Mouse (Mus musculus): ENCODE results near the gene Pde1c. TPM values are rescaled to one million over a fixed set of nuclear protein-coding genes. Genes with fewer than 3 reads are reported as not detected.

Pde1c gene
- polyA plus RNA-seq, 1 experiment from 2014 or later, result 13.5 TPM

DNA sequence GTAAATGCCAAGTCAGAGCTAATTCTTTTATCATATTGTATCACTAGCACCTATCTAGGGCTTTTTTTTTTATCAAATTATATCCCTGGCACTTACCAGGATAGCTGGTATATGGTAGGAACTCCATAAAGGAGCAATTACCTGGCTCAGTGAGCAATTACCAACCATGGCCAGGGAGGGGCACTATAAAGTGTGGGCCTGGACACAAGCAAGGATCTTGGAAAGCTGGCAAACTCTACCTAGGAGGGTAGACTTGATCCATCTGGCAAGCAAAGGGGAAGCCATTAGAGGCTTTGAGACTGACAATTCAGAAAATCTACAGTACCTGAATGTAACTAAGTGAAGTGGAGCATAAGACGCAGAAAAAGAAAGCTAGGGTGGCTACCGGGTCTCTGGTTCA is 10.2 kb downstream of the Pde1c start:
- Histone ChIP-seq H3K4me2 (ENCODE audit: low read depth, low read length) (no peak overlapping the region), H3K9me3 (ENCODE audit: control insufficient read depth, low read length) (no peaks in the 10 kb centered on the region), H3K36me3 (ENCODE audit: control insufficient read depth, insufficient read depth, low read length) (no peaks in the 10 kb centered on the region), H3K4me1 (ENCODE audit: control insufficient read depth, insufficient read depth, low read length) (no peaks in the 10 kb centered on the region), H3K4me3 (ENCODE audit: low read depth, low read length) (no peak overlapping the region), H3K27me3 (ENCODE audit: control insufficient read depth, insufficient read depth, low read length) (no peaks in the 10 kb centered on the region), H3K27ac (ENCODE audit: low read depth, low read length) (no peak overlapping the region), H3K9ac (replicated peaks; ENCODE audit: low read depth, low read length) (no peak overlapping the region)
- 87% methylated on average over 2 of the region's 2 CpGs for WGBS
- ATAC-seq (ENCODE audit: low read depth), result no peak

DNA sequence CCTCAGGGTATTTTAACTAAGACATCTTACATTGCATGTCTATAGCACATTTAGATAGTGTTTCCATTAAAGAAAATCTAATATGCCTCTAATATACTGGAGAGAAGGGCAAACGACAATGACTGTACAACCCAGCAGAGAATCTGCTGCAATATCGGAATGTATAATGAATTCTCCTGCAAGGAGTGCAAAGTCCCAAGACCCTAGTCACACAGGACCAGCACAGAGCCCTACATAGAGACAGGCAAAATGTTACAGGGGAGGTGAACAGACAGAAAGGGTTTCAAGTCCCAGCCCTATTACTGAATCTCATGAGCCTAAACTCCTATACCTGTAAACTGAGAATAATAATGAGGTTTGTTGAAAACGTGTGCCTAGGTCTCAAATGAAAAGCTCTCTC is 13.1 kb downstream of the Pde1c start:
- H3K4me3 ChIP-seq (ENCODE audit: low read depth, low read length), result no peak overlapping the region
- no peak overlapping the region for H3K4me2 ChIP-seq (ENCODE audit: low read depth, low read length)
- H3K9me3 ChIP-seq (ENCODE audit: control insufficient read depth, low read length), result no peaks in the 10 kb centered on the region
- no peaks in the 10 kb centered on the region for H3K4me1 ChIP-seq (ENCODE audit: control insufficient read depth, insufficient read depth, low read length)
- no peak for ATAC-seq (ENCODE audit: low read depth)
- H3K27ac ChIP-seq (ENCODE audit: low read depth, low read length), result no peak overlapping the region
- H3K36me3 ChIP-seq (ENCODE audit: control insufficient read depth, insufficient read depth, low read length), result no peaks in the 10 kb centered on the region
- WGBS, result 70% methylated on average over 3 of the region's 3 CpGs
- H3K27me3 ChIP-seq (ENCODE audit: control insufficient read depth, insufficient read depth, low read length), result no peaks in the 10 kb centered on the region
- H3K9ac ChIP-seq (replicated peaks; ENCODE audit: low read depth, low read length), result no peak overlapping the region

DNA sequence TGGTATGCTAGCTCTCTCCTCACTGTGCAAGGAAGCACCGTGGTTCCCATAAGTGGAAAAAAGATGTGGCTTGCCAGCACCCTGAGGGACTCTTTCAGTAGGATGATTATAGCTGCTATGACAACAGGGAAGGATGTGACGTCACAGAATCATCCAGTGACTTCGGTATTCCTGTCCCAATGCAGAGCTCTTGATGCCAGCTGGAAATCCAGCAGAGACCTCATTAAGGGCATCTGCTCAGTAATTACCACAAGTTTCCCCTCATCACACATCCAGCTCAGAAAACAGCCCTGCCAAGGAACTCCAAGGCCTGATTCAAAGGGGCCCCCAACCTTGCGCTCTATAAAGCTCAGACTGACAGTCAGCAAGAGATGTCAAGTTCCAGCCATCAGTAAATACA is 13.5 kb downstream of the Pde1c start:
- Histone ChIP-seq H3K4me3 (ENCODE audit: low read depth, low read length) (no peak overlapping the region), H3K4me2 (ENCODE audit: low read depth, low read length) (no peak overlapping the region), H3K9ac (replicated peaks; ENCODE audit: low read depth, low read length) (no peak overlapping the region), H3K27me3 (ENCODE audit: control insufficient read depth, insufficient read depth, low read length) (no peaks in the 10 kb centered on the region), H3K4me1 (ENCODE audit: control insufficient read depth, insufficient read depth, low read length) (no peaks in the 10 kb centered on the region), H3K36me3 (ENCODE audit: control insufficient read depth, insufficient read depth, low read length) (no peaks in the 10 kb centered on the region), H3K27ac (ENCODE audit: low read depth, low read length) (no peak overlapping the region), H3K9me3 (ENCODE audit: control insufficient read depth, low read length) (no peaks in the 10 kb centered on the region)
- WGBS, result 41% methylated on average over 4 of the region's 4 CpGs
- ATAC-seq (ENCODE audit: low read depth), result peak; percentile 92

DNA sequence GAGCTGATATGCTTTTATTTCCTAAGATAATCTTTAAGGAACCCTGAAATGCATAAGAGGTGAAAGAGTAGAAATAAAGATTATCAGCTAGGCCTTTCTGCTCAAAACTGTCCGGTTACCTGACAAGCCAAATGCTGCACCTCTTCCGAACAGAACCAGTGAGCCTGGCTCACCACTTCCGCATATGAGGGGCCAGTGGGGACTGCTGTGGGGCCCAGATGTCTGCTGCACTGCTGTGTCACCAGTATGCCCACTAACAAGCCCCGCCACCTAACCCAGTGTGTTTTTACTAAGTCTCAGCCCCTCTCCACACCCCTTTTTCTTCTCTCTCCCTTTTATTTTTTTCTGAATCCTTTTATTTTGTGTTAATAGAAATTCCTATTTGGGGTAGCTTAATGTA is 17.9 kb downstream of the Pde1c start:
- Histone ChIP-seq H3K4me2 (ENCODE audit: low read depth, low read length) (no peak overlapping the region), H3K36me3 (ENCODE audit: control insufficient read depth, insufficient read depth, low read length) (no peaks in the 10 kb centered on the region), H3K9me3 (ENCODE audit: control insufficient read depth, low read length) (no peaks in the 10 kb centered on the region), H3K4me3 (ENCODE audit: low read depth, low read length) (no peak overlapping the region), H3K27me3 (ENCODE audit: control insufficient read depth, insufficient read depth, low read length) (no peaks in the 10 kb centered on the region), H3K4me1 (ENCODE audit: control insufficient read depth, insufficient read depth, low read length) (no peaks in the 10 kb centered on the region), H3K27ac (ENCODE audit: low read depth, low read length) (no peak overlapping the region), H3K9ac (replicated peaks; ENCODE audit: low read depth, low read length) (no peak overlapping the region)
- whole genome bisulfite sequencing, result 80% methylated on average over 4 of the region's 4 CpGs
- ATAC-seq (ENCODE audit: low read depth), result no peak

DNA sequence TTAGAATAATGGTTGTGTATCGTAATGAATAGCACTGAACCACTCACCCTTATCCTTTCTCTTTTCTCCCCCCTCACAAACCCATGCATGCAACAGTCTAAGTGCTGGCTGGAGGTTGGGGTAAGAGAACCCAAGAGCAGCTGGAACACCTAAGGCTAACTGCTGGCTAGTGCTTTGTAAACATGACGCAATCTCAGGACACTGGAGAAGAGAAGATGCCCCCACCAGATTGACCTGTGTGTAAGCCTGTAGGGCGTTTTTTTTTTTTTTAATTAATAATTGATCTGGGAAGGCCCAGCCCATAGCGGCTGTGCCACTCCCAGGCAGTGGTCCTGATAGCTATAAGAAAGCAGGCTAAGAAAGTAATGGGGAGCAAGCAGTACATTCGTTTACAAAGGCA is 28.7 kb downstream of the Pde1c start:
- H3K9ac ChIP-seq (replicated peaks; ENCODE audit: low read depth, low read length), result no peak overlapping the region
- no peak overlapping the region for H3K27ac ChIP-seq (ENCODE audit: low read depth, low read length)
- H3K9me3 ChIP-seq (ENCODE audit: control insufficient read depth, low read length), result no peaks in the 10 kb centered on the region
- no peaks in the 10 kb centered on the region for H3K4me1 ChIP-seq (ENCODE audit: control insufficient read depth, insufficient read depth, low read length)
- H3K4me3 ChIP-seq (ENCODE audit: low read depth, low read length), result no peak overlapping the region
- ATAC-seq (ENCODE audit: low read depth), result no peak
- H3K36me3 ChIP-seq (ENCODE audit: control insufficient read depth, insufficient read depth, low read length), result no peaks in the 10 kb centered on the region
- H3K27me3 ChIP-seq (ENCODE audit: control insufficient read depth, insufficient read depth, low read length), result no peaks in the 10 kb centered on the region
- no peak overlapping the region for H3K4me2 ChIP-seq (ENCODE audit: low read depth, low read length)
- whole genome bisulfite sequencing, result 81% methylated on average over 5 of the region's 5 CpGs

DNA sequence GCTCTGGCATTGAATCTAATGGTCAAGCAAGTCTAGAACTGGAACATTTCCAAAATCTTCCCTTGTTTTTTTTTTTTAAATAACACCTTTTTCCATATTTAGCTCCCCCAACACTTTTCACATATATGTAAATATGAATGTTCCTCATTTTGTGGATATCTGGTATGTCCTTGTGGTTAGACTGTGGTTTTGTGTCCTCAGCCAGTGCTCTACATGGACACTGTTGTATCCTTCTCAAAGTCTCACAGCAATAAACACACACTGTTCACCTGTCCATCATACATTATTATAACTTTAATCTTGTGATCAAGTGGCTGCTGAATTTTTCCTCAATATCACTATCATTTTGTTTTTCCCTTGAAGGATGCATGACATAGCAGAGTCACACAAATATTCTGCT is 34.2 kb downstream of the Pde1c start:
- Histone ChIP-seq H3K9me3 (ENCODE audit: control insufficient read depth, low read length) (no peaks in the 10 kb centered on the region), H3K9ac (replicated peaks; ENCODE audit: low read depth, low read length) (no peak overlapping the region), H3K4me1 (ENCODE audit: control insufficient read depth, insufficient read depth, low read length) (no peaks in the 10 kb centered on the region), H3K4me2 (ENCODE audit: low read depth, low read length) (no peak overlapping the region), H3K4me3 (ENCODE audit: low read depth, low read length) (no peak overlapping the region), H3K27ac (ENCODE audit: low read depth, low read length) (no peak overlapping the region), H3K27me3 (ENCODE audit: control insufficient read depth, insufficient read depth, low read length) (no peaks in the 10 kb centered on the region), H3K36me3 (ENCODE audit: control insufficient read depth, insufficient read depth, low read length) (no peaks in the 10 kb centered on the region)
- ATAC-seq (ENCODE audit: low read depth), result no peak

DNA sequence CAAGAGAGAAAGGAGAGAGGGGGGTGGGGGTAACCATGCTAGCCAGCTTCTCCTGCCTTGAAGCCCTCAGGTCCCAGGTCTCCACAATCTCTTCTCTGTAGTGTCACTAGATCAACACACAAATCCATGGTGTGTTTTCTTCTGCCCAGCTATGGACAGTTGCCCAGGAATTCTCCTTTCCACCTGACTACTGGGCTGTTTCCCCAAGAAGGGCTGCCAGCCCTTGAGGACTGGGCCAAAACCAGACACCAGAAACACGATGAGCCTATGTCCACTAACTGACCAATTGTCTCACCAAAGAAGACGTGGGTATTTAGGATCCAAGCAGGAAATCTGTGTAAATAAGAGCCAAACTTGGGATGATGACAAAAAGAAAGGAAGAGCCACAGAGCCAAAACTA is 36.6 kb downstream of the Pde1c start:
- H3K36me3 ChIP-seq (ENCODE audit: control insufficient read depth, insufficient read depth, low read length), result no peaks in the 10 kb centered on the region
- H3K4me2 ChIP-seq (ENCODE audit: low read depth, low read length), result no peak overlapping the region
- no peak overlapping the region for H3K9ac ChIP-seq (replicated peaks; ENCODE audit: low read depth, low read length)
- no peaks in the 10 kb centered on the region for H3K4me1 ChIP-seq (ENCODE audit: control insufficient read depth, insufficient read depth, low read length)
- no peak overlapping the region for H3K4me3 ChIP-seq (ENCODE audit: low read depth, low read length)
- no peaks in the 10 kb centered on the region for H3K27me3 ChIP-seq (ENCODE audit: control insufficient read depth, insufficient read depth, low read length)
- ATAC-seq (ENCODE audit: low read depth), result no peak
- 84% methylated on average over 2 of the region's 2 CpGs for WGBS
- H3K27ac ChIP-seq (ENCODE audit: low read depth, low read length), result no peak overlapping the region
- no peaks in the 10 kb centered on the region for H3K9me3 ChIP-seq (ENCODE audit: control insufficient read depth, low read length)

DNA sequence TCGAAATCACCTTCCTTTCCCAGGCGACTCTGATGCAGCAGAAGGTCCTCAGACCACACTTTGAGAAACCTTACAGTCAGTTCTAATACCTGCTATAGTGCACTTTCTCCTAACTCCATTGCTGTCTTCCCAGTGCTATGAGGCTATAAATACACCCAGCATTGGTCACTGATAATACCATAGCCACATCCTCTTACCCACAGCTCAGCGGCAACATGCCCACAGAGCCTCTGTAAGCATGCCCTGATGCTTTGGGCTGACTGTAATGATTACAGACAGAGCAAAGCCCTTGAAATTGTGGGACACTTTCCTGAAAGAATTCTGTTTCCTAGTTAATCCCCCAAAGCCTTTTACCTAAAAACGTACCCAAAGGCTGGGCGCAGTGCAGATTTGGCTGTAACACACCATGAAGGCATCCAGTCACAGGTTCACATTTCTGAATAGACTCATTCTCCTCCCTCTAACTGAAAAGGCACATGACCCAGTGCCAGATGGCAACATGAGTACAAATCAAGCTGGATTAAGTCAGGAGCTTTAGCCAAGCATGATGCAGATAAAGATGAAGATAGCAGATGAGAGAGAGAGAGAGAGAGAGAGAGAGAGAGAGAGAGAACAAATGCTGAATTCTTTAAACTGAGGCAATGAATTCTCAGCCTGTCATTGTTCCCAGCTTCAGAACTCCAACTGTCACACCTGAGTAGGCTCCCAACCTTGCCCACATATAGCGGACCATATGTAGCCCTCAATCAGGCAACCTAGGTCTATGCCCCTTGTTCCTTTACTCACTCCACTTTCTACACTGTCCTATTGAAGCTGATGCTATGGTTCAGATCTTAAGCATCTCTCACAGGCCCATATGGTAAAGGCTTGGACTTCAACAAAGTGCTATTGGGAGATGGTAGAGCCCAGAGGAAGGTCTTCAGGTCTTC is 44.7 kb downstream of the Pde1c start:
- Histone ChIP-seq H3K4me1 (ENCODE audit: control insufficient read depth, insufficient read depth, low read length) (no peaks in the 10 kb centered on the region), H3K36me3 (ENCODE audit: control insufficient read depth, insufficient read depth, low read length) (no peaks in the 10 kb centered on the region)
- WGBS, result 85% methylated on average over 6 of the region's 6 CpGs

DNA sequence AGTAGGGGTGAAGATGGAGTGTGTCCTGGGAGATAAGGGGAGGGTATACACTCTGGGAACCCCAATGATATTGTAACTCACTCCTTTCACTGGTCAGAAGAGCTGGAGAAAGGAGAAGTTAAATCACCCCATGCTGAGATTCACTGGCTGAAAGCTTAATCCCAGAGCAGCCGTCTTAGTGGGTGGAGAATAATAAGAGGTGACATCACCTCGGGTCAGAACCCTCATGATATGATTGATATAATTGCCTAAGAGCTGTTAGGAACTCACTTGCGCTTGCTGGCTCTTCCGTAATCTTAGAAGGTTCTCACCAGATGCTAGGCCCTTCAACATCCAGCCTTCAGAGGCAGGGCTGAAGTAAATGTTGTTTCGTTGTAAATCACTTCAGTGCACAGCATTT is 79.7 kb downstream of the Pde1c start:
- Histone ChIP-seq H3K27me3 (ENCODE audit: control insufficient read depth, insufficient read depth, low read length) (no peaks in the 10 kb centered on the region), H3K4me2 (ENCODE audit: low read depth, low read length) (no peak overlapping the region), H3K36me3 (ENCODE audit: control insufficient read depth, insufficient read depth, low read length) (no peaks in the 10 kb centered on the region), H3K4me3 (ENCODE audit: low read depth, low read length) (no peak overlapping the region), H3K27ac (ENCODE audit: low read depth, low read length) (no peak overlapping the region), H3K4me1 (ENCODE audit: control insufficient read depth, insufficient read depth, low read length) (no peaks in the 10 kb centered on the region), H3K9ac (replicated peaks; ENCODE audit: low read depth, low read length) (no peak overlapping the region), H3K9me3 (ENCODE audit: control insufficient read depth, low read length) (no peaks in the 10 kb centered on the region)
- 82% methylated on average over 5 of the region's 5 CpGs for WGBS
- no peak for ATAC-seq (ENCODE audit: low read depth)

More for the DNA sequence above, 44.7 kb downstream of the Pde1c start:
- no peak for ATAC-seq (ENCODE audit: low read depth)
- no peak overlapping the region for H3K27ac ChIP-seq (ENCODE audit: low read depth, low read length)
- no peak overlapping the region for H3K4me3 ChIP-seq (ENCODE audit: low read depth, low read length)
- no peaks in the 10 kb centered on the region for H3K9me3 ChIP-seq (ENCODE audit: control insufficient read depth, low read length)
- no peak overlapping the region for H3K9ac ChIP-seq (replicated peaks; ENCODE audit: low read depth, low read length)
- no peaks in the 10 kb centered on the region for H3K27me3 ChIP-seq (ENCODE audit: control insufficient read depth, insufficient read depth, low read length)
- no peak overlapping the region for H3K4me2 ChIP-seq (ENCODE audit: low read depth, low read length)

Measured in neural tube, embryonic 14.5 days (tissue).